ENCODE assay signal across 10 mouse cellular contexts in genomic region chr11:99539721-99540120, GRCm38 (mm10). TPM values are rescaled to one million over a fixed set of nuclear protein-coding genes. Genes with fewer than 3 reads are reported as not detected.
DNase-seq lines count a peak whose midpoint lies in the region; ATAC-seq and TF ChIP-seq lines count a peak whose summit lies in the region.
"Had no signal": no experiment of that assay in that cellular context is flagged by ENCODE, and none has a peak within 500 bp of the region (broad histone marks: within the 10 kb centered on the region; RNA-seq: fewer than 3 reads in every experiment).

No protein-coding gene starts in this region.

- no peaks in the 10 kb centered on the region for H3K4me1 ChIP-seq in heart, embryonic 11.5 days (ENCODE audit: control insufficient read depth, insufficient read depth, low read length)
- peaks cover 6% of the 10 kb centered on the region; the same call in 1 of the 2 replicates for H3K4me1 ChIP-seq in embryonic facial prominence, embryonic 10.5 days
- H3K4me1 ChIP-seq in midbrain, embryonic 16.5 days (ENCODE audit: control insufficient read depth, insufficient read depth, low read length), result no peaks in the 10 kb centered on the region
- H3K4me1 ChIP-seq in heart, adult 2 months (ENCODE audit: control insufficient read depth, insufficient read depth, low read length), result no peaks in the 10 kb centered on the region

- no peaks in the 10 kb centered on the region for H3K36me3 ChIP-seq in heart, embryonic 11.5 days (ENCODE audit: control insufficient read depth, insufficient read depth, low read length)
- no peaks in the 10 kb centered on the region for H3K36me3 ChIP-seq in embryonic facial prominence, embryonic 10.5 days (replicated peaks)
- H3K36me3 ChIP-seq in midbrain, embryonic 16.5 days (ENCODE audit: control insufficient read depth, insufficient read depth, low read length), result no peaks in the 10 kb centered on the region
- no peaks in the 10 kb centered on the region for H3K36me3 ChIP-seq in heart, adult 2 months (ENCODE audit: control insufficient read depth, insufficient read depth, low read length)

- WGBS in heart, embryonic 11.5 days (ENCODE audit: insufficient replicate concordance), result 69% methylated on average over 9 of the region's 9 CpGs
- WGBS in embryonic facial prominence, embryonic 10.5 days, result 53% methylated on average over 9 of the region's 9 CpGs
- 49% methylated on average over 9 of the region's 9 CpGs for WGBS in midbrain, embryonic 16.5 days
- 46% methylated on average over 9 of the region's 9 CpGs for whole genome bisulfite sequencing in heart, adult 2 months

- no peaks in the 10 kb centered on the region for H3K79me2 ChIP-seq in heart, adult 2 months (replicated peaks; ENCODE audit: control insufficient read depth, insufficient read depth, low read length)

- no peak for TF ChIP-seq POLR2A in heart, adult 2 months (IDR thresholded peaks at IDR 0.05; ENCODE audit: insufficient read depth, low read depth, low read length)

- H3K27me3 ChIP-seq in heart, embryonic 11.5 days (ENCODE audit: control insufficient read depth, insufficient read depth, low read length), result no peaks in the 10 kb centered on the region
- no peaks in the 10 kb centered on the region for H3K27me3 ChIP-seq in embryonic facial prominence, embryonic 10.5 days (replicated peaks; ENCODE audit: low read depth, poor library complexity, severe bottlenecking)
- H3K27me3 ChIP-seq in midbrain, embryonic 16.5 days (ENCODE audit: control insufficient read depth, insufficient read depth, low read depth, low read length), result no peaks in the 10 kb centered on the region
- H3K27me3 ChIP-seq in heart, adult 2 months (ENCODE audit: control insufficient read depth, insufficient read depth, low read length), result peaks cover 2% of the 10 kb centered on the region; the same call in 1 of the 2 replicates

- H3K9ac ChIP-seq in heart, embryonic 11.5 days (ENCODE audit: low read depth, low read length), result no peak overlapping the region
- no peak overlapping the region for H3K9ac ChIP-seq in midbrain, embryonic 16.5 days (ENCODE audit: low read depth, low read length)
- H3K9ac ChIP-seq in heart, adult 2 months (ENCODE audit: low read depth, low read length), result no peak overlapping the region

- no peak for ATAC-seq in heart, embryonic 11.5 days (replicated peaks; ENCODE audit: insufficient number of reproducible peaks, low FRiP score, low TSS enrichment)
- ATAC-seq in midbrain, embryonic 16.5 days, result no peak

- H3K4me3 ChIP-seq in heart, embryonic 11.5 days (ENCODE audit: low read depth, low read length), result no peak overlapping the region
- no peak overlapping the region for H3K4me3 ChIP-seq in embryonic facial prominence, embryonic 10.5 days
- no peak overlapping the region for H3K4me3 ChIP-seq in midbrain, embryonic 16.5 days (ENCODE audit: low read depth, low read length)
- no peak overlapping the region for H3K4me3 ChIP-seq in heart, adult 2 months

- no peak overlapping the region for H3K4me2 ChIP-seq in heart, embryonic 11.5 days
- H3K4me2 ChIP-seq in midbrain, embryonic 16.5 days (ENCODE audit: low read length), result no peak overlapping the region

- H3K27ac ChIP-seq in heart, embryonic 11.5 days (ENCODE audit: low read depth, low read length), result no peak overlapping the region
- no peak overlapping the region for H3K27ac ChIP-seq in embryonic facial prominence, embryonic 10.5 days (replicated peaks)
- H3K27ac ChIP-seq in midbrain, embryonic 16.5 days (ENCODE audit: low read length), result no peak overlapping the region
- no peak overlapping the region for H3K27ac ChIP-seq in heart, adult 2 months

- intact Hi-C loops in heart, postnatal 10 days (cut with DNase I), result no loop called here
- intact Hi-C loops in heart, adult 2 months (cut with DNase I), result no loop called here

- H3K9me3 ChIP-seq in heart, embryonic 11.5 days (replicated peaks; ENCODE audit: control insufficient read depth, low read length), result no peaks in the 10 kb centered on the region
- H3K9me3 ChIP-seq in embryonic facial prominence, embryonic 10.5 days, result no peaks in the 10 kb centered on the region
- H3K9me3 ChIP-seq in midbrain, embryonic 16.5 days (replicated peaks; ENCODE audit: control insufficient read depth, low read length, poor library complexity, severe bottlenecking), result no peaks in the 10 kb centered on the region

- no peak for TF ChIP-seq EP300 in heart, adult 2 months (IDR thresholded peaks at IDR 0.05; ENCODE audit: insufficient read depth, low read depth, low read length)

- TF ChIP-seq CTCF in heart, adult 2 months (IDR thresholded peaks at IDR 0.05), result no peak

- peak; percentile 12 to 13 for DNase-seq in heart, postnatal 10 days
- DNase-seq in adrenal gland, adult 8-10 months, result peak; percentile 2
- DNase-seq in embryonic facial prominence, embryonic 10.5 days (ENCODE audit: low spot score), result peak; percentile 16
- peak; percentile 41 for DNase-seq in left cerebral cortex, adult 11 months (ENCODE audit: low spot score)
- DNase-seq in right cerebral cortex, postnatal 10 days (ENCODE audit: low spot score in 2 of 2), result peak; percentile 51 to 60
- DNase-seq in heart, adult 2 months, result no peak

RNA-seq across cellular contexts. Expression of gene Krt40, which starts 3.2 kb away (rescaled TPM):
- not detected for total RNA-seq in heart, postnatal 10 days (2021)
- not detected in 2 replicates for polyA plus RNA-seq in heart, embryonic 11.5 days (2014; fragmentation: Nextera tagmentation; extraction: Ambion mirVana)
- total RNA-seq in adrenal gland, adult 8-10 months (2022), result not detected
- polyA plus RNA-seq in embryonic facial prominence, embryonic 10.5 days (2016; fragmentation: Nextera tagmentation; extraction: Ambion mirVana), result not detected in 2 replicates
- not detected in 2 replicates for polyA plus RNA-seq in midbrain, embryonic 16.5 days (2015; fragmentation: Nextera tagmentation; extraction: Ambion mirVana)
- not detected for total RNA-seq in heart, adult 2 months (2021)
- polyA plus RNA-seq in heart, adult 2 months (2012; rRNA removed), result not detected in 2 replicates
- total RNA-seq: common myeloid progenitor, adult 5-6 weeks; neutrophil, adult 5-6 weeks had no signal

RNA-seq across cellular contexts. Expression of gene Krtap3-3, which starts 10.9 kb away (rescaled TPM):
- not detected for total RNA-seq in heart, postnatal 10 days (2021)
- polyA plus RNA-seq in heart, embryonic 11.5 days (2014; fragmentation: Nextera tagmentation; extraction: Ambion mirVana), result not detected in 2 replicates
- total RNA-seq in adrenal gland, adult 8-10 months (2022), result not detected
- polyA plus RNA-seq in embryonic facial prominence, embryonic 10.5 days (2016; fragmentation: Nextera tagmentation; extraction: Ambion mirVana), result not detected in 2 replicates
- polyA plus RNA-seq in midbrain, embryonic 16.5 days (2015; fragmentation: Nextera tagmentation; extraction: Ambion mirVana), result not detected in 2 replicates
- not detected for total RNA-seq in heart, adult 2 months (2021)
- not detected in 2 replicates for polyA plus RNA-seq in heart, adult 2 months (2012; rRNA removed)
- total RNA-seq: common myeloid progenitor, adult 5-6 weeks; neutrophil, adult 5-6 weeks had no signal

RNA-seq across cellular contexts. Expression of gene Krtap3-2, which starts 16.9 kb away (rescaled TPM):
- total RNA-seq in heart, postnatal 10 days (2021), result not detected
- polyA plus RNA-seq in heart, embryonic 11.5 days (2014; fragmentation: Nextera tagmentation; extraction: Ambion mirVana), result not detected in 2 replicates
- total RNA-seq in adrenal gland, adult 8-10 months (2022), result not detected
- polyA plus RNA-seq in embryonic facial prominence, embryonic 10.5 days (2016; fragmentation: Nextera tagmentation; extraction: Ambion mirVana), result not detected in 2 replicates
- not detected in 2 replicates for polyA plus RNA-seq in midbrain, embryonic 16.5 days (2015; fragmentation: Nextera tagmentation; extraction: Ambion mirVana)
- not detected for total RNA-seq in heart, adult 2 months (2021)
- not detected in 2 replicates for polyA plus RNA-seq in heart, adult 2 months (2012; rRNA removed)
- total RNA-seq: common myeloid progenitor, adult 5-6 weeks; neutrophil, adult 5-6 weeks had no signal

RNA-seq across cellular contexts. Expression of gene Krt39, which starts 18.6 kb away (rescaled TPM):
- not detected for total RNA-seq in heart, postnatal 10 days (2021)
- not detected in 2 replicates for polyA plus RNA-seq in heart, embryonic 11.5 days (2014; fragmentation: Nextera tagmentation; extraction: Ambion mirVana)
- total RNA-seq in adrenal gland, adult 8-10 months (2022), result not detected
- polyA plus RNA-seq in embryonic facial prominence, embryonic 10.5 days (2016; fragmentation: Nextera tagmentation; extraction: Ambion mirVana), result not detected in 2 replicates
- not detected in 2 replicates for polyA plus RNA-seq in midbrain, embryonic 16.5 days (2015; fragmentation: Nextera tagmentation; extraction: Ambion mirVana)
- total RNA-seq in heart, adult 2 months (2021), result not detected
- not detected in 2 replicates for polyA plus RNA-seq in heart, adult 2 months (2012; rRNA removed)
- total RNA-seq: common myeloid progenitor, adult 5-6 weeks; neutrophil, adult 5-6 weeks had no signal

RNA-seq across cellular contexts. Expression of gene Gm11939, which starts 19.5 kb away (rescaled TPM):
- total RNA-seq in heart, postnatal 10 days (2021), result not detected
- polyA plus RNA-seq in heart, embryonic 11.5 days (2014; fragmentation: Nextera tagmentation; extraction: Ambion mirVana), result not detected in 2 replicates
- not detected for total RNA-seq in adrenal gland, adult 8-10 months (2022)
- not detected in 2 replicates for polyA plus RNA-seq in embryonic facial prominence, embryonic 10.5 days (2016; fragmentation: Nextera tagmentation; extraction: Ambion mirVana)
- not detected in 2 replicates for polyA plus RNA-seq in midbrain, embryonic 16.5 days (2015; fragmentation: Nextera tagmentation; extraction: Ambion mirVana)
- not detected for total RNA-seq in heart, adult 2 months (2021)
- polyA plus RNA-seq in heart, adult 2 months (2012; rRNA removed), result not detected in 2 replicates
- total RNA-seq: common myeloid progenitor, adult 5-6 weeks; neutrophil, adult 5-6 weeks had no signal

Comparison
In these comparisons a context has a peak if more than half of its experiments do, and no peak if none do; other contexts are left out.
1. DNase-seq: peak in heart, postnatal 10 days (2 of 2), adrenal gland, adult 8-10 months (single experiment), embryonic facial prominence, embryonic 10.5 days (single experiment), left cerebral cortex, adult 11 months (single experiment) and right cerebral cortex, postnatal 10 days (2 of 2); none in heart, adult 2 months (0 of 2).